Mouse (Mus musculus) c-Kit-positive CD71-negative TER-119-negative erythroid progenitor cells, embryonic 14.5 days (primary cell): ENCODE measurements around the gene Hist1h2bk.

Experiments used
- DNase-seq: peaks from one replicate; pipeline ENCODE4 v3.0.0-alpha.2; 2013; ENCODE audit warnings: low read depth

The Hist1h2bk gene

DNA sequence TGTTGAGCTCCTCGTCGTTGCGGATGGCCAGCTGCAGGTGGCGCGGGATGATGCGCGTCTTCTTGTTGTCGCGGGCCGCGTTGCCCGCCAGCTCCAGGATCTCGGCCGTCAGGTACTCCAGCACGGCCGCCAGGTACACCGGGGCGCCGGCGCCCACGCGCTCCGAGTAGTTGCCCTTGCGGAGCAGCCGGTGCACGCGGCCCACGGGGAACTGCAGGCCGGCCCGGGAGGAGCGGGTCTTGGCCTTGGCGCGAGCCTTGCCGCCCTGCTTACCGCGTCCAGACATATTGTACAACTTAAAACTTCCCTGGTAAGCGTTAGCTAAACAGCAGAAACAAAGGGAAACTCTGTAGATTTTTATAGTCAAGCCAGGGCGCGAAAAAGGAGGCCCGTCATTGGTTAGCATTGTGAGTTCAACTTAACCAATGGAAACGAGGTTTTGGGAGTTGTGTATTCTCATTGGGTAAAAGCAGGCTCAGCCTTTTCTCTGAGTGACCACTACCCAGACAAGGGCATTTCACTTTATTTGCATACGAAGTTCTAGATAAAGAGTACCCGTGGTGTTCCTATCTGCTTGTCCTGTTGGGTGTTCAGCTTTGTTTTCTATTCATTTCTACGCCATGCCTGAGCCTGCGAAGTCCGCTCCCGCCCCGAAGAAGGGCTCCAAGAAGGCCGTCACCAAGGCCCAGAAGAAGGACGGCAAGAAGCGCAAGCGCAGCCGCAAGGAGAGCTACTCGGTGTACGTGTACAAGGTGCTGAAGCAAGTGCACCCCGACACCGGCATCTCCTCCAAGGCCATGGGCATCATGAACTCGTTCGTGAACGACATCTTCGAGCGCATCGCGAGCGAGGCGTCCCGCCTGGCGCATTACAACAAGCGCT is at the start of gene Hist1h2bk, which contains the start of gene Hist1h2ah:
TSS of gene Hist1h2bk (plus strand) at position 604 of the 882 bp plus-strand sequence.
TSS of gene Hist1h2ah (minus strand) at position 302 of the 882 bp plus-strand sequence.
- DNase-seq, result peak; percentile 92

GRCm38 (mm10) chr13:21992550-21992949 is 43.1 kb upstream of the Hist1h2bk start:
- DNase-seq, result no peak

- DNase-seq, result no peak
Measured at GRCm38 (mm10) chr13:21993957-21994738, 41.5 kb upstream of the Hist1h2bk start.

- DNase-seq, result no peak
Measured at GRCm38 (mm10) chr13:21994896-21995295, 40.8 kb upstream of the Hist1h2bk start.

DNA sequence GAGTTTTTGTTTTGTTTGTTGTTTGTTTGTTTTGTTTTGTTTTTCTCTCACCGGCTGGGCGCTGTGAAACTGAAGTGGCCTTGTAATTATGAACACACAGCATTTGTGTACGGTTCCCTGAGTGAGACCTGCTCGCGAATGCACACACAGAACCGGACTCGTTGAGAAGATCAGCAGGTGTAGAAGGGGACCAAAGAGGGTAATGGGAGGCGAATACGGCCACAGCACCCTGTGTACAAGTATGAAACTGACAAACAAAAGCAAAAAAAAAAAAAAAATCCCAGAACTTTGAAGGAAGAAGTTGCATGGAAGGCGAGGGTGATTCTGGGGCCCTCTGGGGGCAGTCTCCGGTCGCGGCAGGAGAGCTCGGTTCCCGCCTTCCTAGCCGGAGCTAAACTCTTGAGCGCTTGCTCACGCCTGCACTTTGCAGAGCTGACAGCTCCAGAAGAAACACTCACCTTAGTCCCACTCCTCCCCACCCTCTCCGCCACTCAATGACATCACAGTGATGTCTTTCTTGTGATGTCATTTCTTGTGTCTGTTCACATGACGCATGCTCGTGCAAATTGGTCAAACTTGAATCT is 40.2 kb upstream of the Hist1h2bk start:
- DNase-seq, result no peak

DNA sequence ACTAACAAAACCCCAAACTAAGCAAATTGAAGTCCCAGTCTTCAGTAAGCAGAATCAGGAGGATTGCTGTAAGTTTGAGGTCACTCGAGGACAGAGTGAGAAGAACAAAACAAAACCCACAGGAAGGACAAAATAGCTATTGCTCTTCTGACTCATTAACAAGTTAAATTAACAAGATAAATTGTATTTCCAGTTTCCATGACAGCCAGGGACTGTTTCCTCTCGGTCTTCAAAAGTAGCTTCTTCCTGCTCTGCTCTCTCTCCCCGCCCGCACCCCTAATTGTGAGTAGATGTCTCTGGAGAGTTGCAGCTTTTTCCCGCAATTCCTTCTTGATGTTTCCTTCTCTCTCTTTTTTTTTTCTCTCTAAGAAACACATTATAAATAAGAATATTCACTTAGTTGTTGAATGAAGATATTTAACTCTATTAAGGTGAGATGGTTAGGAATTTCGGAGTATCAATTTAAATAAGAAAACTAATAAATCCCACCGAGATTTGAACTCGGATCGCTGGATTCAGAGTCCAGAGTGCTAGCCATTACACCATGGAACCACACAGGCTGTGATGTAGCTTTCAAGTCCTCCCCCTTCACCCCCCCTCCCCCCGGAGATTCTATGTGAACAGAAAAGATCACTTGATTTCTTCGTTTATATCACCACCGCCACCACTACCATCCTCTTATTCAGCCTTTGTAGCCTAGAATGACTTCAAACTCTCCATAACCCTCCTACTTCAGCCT is 39.4 kb upstream of the Hist1h2bk start:
- no peak for DNase-seq

- DNase-seq, result no peak
Measured at GRCm38 (mm10) chr13:21996840-21997185, 38.9 kb upstream of the Hist1h2bk start.

- DNase-seq, result no peak
Measured at GRCm38 (mm10) chr13:21997201-21997820, 38.4 kb upstream of the Hist1h2bk start.

GRCm38 (mm10) chr13:21997821-21998220 is 37.8 kb upstream of the Hist1h2bk start:
- DNase-seq, result no peak

- no peak for DNase-seq
Measured at GRCm38 (mm10) chr13:21998412-21998811, 37.3 kb upstream of the Hist1h2bk start.

- no peak for DNase-seq
Measured at GRCm38 (mm10) chr13:21999147-21999546, 36.5 kb upstream of the Hist1h2bk start.

- DNase-seq, result no peak
Measured at GRCm38 (mm10) chr13:22001346-22001745, 34.3 kb upstream of the Hist1h2bk start.

DNA sequence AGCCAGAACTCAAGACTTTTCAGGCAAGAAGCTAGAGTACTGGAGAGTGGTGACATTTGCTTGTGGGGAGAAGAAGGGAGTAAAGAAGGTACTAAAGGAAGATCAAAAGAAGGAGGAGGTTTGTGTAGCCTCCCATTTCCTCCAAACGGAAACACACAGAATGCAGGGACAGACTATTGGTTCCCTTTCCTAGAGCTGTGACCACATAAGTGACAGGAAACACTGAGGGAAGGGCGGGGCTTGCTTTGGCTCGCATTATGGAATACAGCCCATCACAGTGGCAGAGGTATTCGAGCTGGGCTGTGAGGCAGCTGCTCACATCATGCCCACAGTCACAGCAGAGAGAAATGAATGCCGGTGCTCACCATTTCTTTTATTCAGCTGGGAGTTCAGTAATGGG is 33.8 kb upstream of the Hist1h2bk start:
- DNase-seq, result no peak

DNA sequence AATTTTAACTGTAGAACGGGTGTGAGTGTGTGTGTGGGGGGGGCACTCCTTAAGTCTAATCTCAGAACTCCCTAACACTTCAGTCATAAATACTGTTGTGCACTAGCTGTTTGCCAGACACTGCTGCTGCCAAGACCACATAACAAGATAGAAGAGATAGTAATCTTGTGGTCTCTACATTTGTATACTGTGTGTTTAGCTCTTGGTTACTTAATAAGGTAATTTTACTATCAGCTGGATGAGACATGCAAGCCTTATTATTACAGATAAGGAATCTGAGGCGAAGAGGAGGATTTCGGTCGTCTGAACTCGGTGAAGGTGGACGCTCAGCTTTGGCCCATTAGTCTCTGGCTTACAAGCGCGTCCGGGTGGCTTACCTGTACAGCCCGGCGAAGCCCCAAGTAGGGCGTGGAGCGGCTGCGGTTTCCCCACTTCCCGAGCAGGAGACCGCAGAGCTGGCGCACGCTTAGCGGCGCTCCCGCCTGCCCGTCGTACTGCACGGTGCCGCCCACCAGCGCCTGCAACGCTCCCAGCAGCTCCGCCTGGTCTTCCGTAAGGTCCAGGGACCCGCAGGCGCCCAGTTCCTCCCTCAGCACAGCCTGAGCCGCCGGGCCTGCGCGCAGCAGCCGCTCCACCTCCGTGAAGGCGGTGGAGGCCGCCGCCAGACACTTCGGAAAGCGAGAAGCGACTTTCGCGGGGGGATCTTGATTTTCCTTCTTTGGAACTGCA is 29.9 kb upstream of the Hist1h2bk start:
- DNase-seq, result no peak

- no peak for DNase-seq
Measured at GRCm38 (mm10) chr13:22006334-22007120, 29.1 kb upstream of the Hist1h2bk start.

DNA sequence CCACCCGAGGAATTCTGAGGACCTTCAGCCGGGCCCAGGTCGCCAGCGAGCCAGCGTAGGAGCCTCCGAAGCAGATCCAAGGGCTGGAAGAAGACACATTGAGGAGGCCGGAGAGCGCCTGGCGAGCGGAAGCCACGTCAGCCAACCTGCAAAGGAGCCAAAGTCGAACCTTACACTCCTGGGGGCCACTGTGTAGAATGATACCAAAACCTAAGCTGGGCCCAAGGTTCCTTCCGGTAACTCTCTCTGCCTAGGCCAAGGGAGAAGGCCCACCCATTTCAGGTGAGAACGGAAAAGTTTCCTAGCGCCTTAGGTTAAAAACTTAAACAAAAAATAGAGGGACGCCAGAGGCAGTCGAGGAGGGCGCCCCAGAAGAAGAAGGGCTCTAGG is 28.6 kb upstream of the Hist1h2bk start:
- no peak for DNase-seq

DNA sequence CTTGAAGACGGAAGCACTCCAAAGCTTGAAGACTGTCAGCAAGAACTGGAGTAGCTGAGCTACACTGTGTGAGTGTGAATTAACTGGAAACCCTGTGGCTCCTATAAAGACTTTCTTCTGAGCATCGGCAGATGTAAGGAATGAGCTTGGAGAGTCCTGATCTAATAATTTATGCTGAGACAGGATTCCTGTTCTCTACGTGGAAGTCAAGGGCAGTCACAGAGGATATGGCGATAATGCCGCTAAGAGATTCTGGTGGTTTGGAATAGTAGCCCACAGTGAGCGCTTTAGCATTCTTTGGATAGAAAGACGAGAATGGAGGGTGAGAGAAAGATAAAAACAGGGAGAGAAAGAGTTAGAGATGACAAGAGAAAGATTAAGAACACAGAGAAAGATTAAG is 27.8 kb upstream of the Hist1h2bk start:
- no peak for DNase-seq

DNA sequence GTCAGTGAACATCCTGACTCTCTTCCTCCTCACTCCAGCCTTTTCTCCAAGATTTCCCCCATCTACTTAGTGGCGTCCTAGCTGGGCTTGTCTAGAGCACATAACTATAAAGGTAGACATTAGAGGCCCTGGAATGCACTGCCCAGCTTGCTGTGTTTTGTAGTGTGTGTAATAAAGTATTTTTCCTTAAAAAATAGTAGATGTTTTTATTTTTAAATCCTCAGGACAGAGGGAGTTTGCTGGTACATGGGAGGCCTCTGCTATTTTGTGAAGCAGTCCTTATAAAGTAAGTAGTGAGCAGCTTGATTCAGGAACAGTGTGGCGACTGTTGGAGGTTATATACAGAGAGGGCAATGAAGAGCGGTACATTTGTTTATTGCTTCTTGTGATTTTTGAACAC is 27.0 kb upstream of the Hist1h2bk start:
- DNase-seq, result no peak

GRCm38 (mm10) chr13:22009642-22010041 is 26.0 kb upstream of the Hist1h2bk start, which contains the start of gene Prss16:
Prss16 (minus strand) TSS chr13:22009742.
- no peak for DNase-seq

- no peak for DNase-seq
Measured at GRCm38 (mm10) chr13:22013716-22014115, 22.0 kb upstream of the Hist1h2bk start.
